Mouse (Mus musculus) stomach, postnatal 0 days (tissue): ENCODE data around the gene Zfp36l2. TPM values are rescaled to one million over a fixed set of nuclear protein-coding genes. Genes with fewer than 3 reads are reported as not detected.

Source experiments
- ATAC-seq: fragments of 200-750 bp; cut with Nextera tagmentation; 2 replicates; pipeline ENCODE4 v1.8.0; 2017; ENCODE audit not compliant: low FRiP score, low TSS enrichment
- DNase-seq: peaks from one replicate; pipeline ENCODE4 v3.0.0-alpha.2; 2016; ENCODE audit warnings: low spot score
- H3K27ac ChIP-seq: fragments of 300-500 bp; sonication (generic); replicated peaks from 2 replicates; pipeline ENCODE4 v1.5.1; 2014; ENCODE audit warnings: mild to moderate bottlenecking, control low read depth
- H3K27me3 ChIP-seq: fragments of 300-500 bp; sonication (generic); 2 replicates; pipeline ENCODE4 v1.6.1; 2014; ENCODE audit warnings: low read length; ENCODE audit not compliant: control insufficient read depth, insufficient read depth
- H3K36me3 ChIP-seq: fragments of 300-500 bp; sonication (generic); 2 replicates; pipeline ENCODE4 v1.6.1; 2014; ENCODE audit warnings: low read length, mixed read lengths; ENCODE audit not compliant: control insufficient read depth, insufficient read depth
- H3K4me1 ChIP-seq: fragments of 300-500 bp; sonication (generic); replicated peaks from 2 replicates; pipeline ENCODE4 v1.6.1; 2014; ENCODE audit warnings: antibody characterized with exemption; ENCODE audit not compliant: control insufficient read depth, insufficient read depth
- H3K4me2 ChIP-seq: fragments of 300-500 bp; sonication (generic); replicated peaks from 2 replicates; pipeline ENCODE4 v1.6.1; 2014; ENCODE audit warnings: low read depth, mild to moderate bottlenecking, control low read depth, moderate library complexity
- H3K4me3 ChIP-seq: fragments of 300-500 bp; sonication (generic); 2 replicates; pipeline ENCODE4 v1.5.1; 2014; ENCODE audit warnings: low read depth, low read length, control low read depth
- H3K9ac ChIP-seq: fragments of 300-500 bp; sonication (generic); 2 replicates; pipeline ENCODE4 v1.6.1; 2014; ENCODE audit warnings: mild to moderate bottlenecking, low read length, control low read depth, mixed read lengths
- H3K9me3 ChIP-seq: fragments of 300-500 bp; sonication (generic); 2 replicates; pipeline ENCODE4 v1.6.1; 2016; ENCODE audit warnings: low read length; ENCODE audit not compliant: control insufficient read depth
- CTCF ChIP-seq: IDR thresholded peaks from 2 replicates; pipeline ENCODE4 v1.5.1; 2016; ENCODE audit warnings: antibody characterized with exemption, low read depth, mild to moderate bottlenecking, moderate library complexity
- EP300 ChIP-seq: optimal IDR thresholded peaks from 2 replicates; pipeline ENCODE3; 2016; ENCODE audit warnings: antibody characterized with exemption
- WGBS: fragments of 180-500 bp; shearing (Covaris S2); extraction: QIAGEN DNeasy Blood & Tissue Kit; methylation state at CpG from one replicate; pipeline ENCODE4 v1.1.7; 2014; 5-methylcytosine and 5-hydroxymethylcytosine counted together
- polyA plus RNA-seq: library from polyadenylated mRNA; unstranded; fragments of >200 nt; fragmentation: Nextera tagmentation; extraction: Ambion mirVana; gene quantifications from 2 replicates; pipeline ENCODE4 v1.2.1, GENCODE M21; 2015

Gene Zfp36l2
- polyA plus RNA-seq, 1 experiment from 2014 or later, result 18.3 TPM

GRCm38 (mm10) chr17:84144762-84145599, 42.8 kb downstream of the Zfp36l2 start:
- no peak for TF ChIP-seq EP300
- TF ChIP-seq CTCF, result no peak
- WGBS, result 79% methylated on average over 5 of the region's 5 CpGs
- H3K9me3 ChIP-seq, result no peaks in the 10 kb centered on the region

GRCm38 (mm10) chr17:84144130-84144529, 43.6 kb downstream of the Zfp36l2 start:
- H3K36me3 ChIP-seq, result no peaks in the 10 kb centered on the region
- no peaks in the 10 kb centered on the region for H3K9me3 ChIP-seq
- no peaks in the 10 kb centered on the region for H3K27me3 ChIP-seq
- no peak overlapping the region for H3K4me3 ChIP-seq
- H3K9ac ChIP-seq, result no peak overlapping the region
- TF ChIP-seq EP300 (no peak), CTCF (no peak)
- 72% methylated on average over 3 of the region's 3 CpGs for WGBS
- H3K4me1 ChIP-seq, result peaks cover 23% of the 10 kb centered on the region
- ATAC-seq (no peak), DNase-seq (no peak)
- no peak overlapping the region for H3K4me2 ChIP-seq
- no peak overlapping the region for H3K27ac ChIP-seq

More at GRCm38 (mm10) chr17:84144762-84145599, 42.8 kb downstream of the Zfp36l2 start:
- DNase-seq (no peak), ATAC-seq (no peak)
- Histone ChIP-seq H3K27me3 (no peaks in the 10 kb centered on the region), H3K27ac (0 out of 2 replicates have a peak overlapping the region, but pooled peaks have one; percentile 63), H3K4me2 (no peak overlapping the region), H3K4me1 (peaks cover 25% of the 10 kb centered on the region), H3K9ac (no peak overlapping the region), H3K4me3 (no peak overlapping the region), H3K36me3 (no peaks in the 10 kb centered on the region)

GRCm38 (mm10) chr17:84143219-84143844, 44.4 kb downstream of the Zfp36l2 start:
- H3K27ac ChIP-seq, result no peak overlapping the region
- WGBS, result 50% methylated on average over 12 of the region's 12 CpGs
- H3K36me3 ChIP-seq, result no peaks in the 10 kb centered on the region
- no peaks in the 10 kb centered on the region for H3K9me3 ChIP-seq
- no peak overlapping the region for H3K4me2 ChIP-seq
- no peak overlapping the region for H3K9ac ChIP-seq
- H3K27me3 ChIP-seq, result no peaks in the 10 kb centered on the region
- no peak for DNase-seq
- TF ChIP-seq EP300 (no peak), CTCF (no peak)
- peaks cover 17% of the 10 kb centered on the region for H3K4me1 ChIP-seq
- ATAC-seq, result no peak
- H3K4me3 ChIP-seq, result no peak overlapping the region

GRCm38 (mm10) chr17:84141691-84142090, 46.1 kb downstream of the Zfp36l2 start:
- no peak for DNase-seq
- WGBS, result 69% methylated on average over 6 of the region's 6 CpGs
- ATAC-seq, result no peak
- Histone ChIP-seq H3K9ac (no peak overlapping the region), H3K27ac (peak overlapping the region; percentile 77), H3K9me3 (no peaks in the 10 kb centered on the region), H3K4me1 (peaks cover 14% of the 10 kb centered on the region), H3K4me2 (no peak overlapping the region), H3K27me3 (no peaks in the 10 kb centered on the region), H3K36me3 (no peaks in the 10 kb centered on the region), H3K4me3 (no peak overlapping the region)
- no peak for TF ChIP-seq EP300
- no peak for TF ChIP-seq CTCF

GRCm38 (mm10) chr17:84140822-84141507, 46.8 kb downstream of the Zfp36l2 start:
- ATAC-seq, result peak; percentile 50
- H3K4me1 ChIP-seq, result peaks cover 14% of the 10 kb centered on the region
- WGBS, result 38% methylated on average over 10 of the region's 10 CpGs
- H3K9me3 ChIP-seq, result no peaks in the 10 kb centered on the region
- no peak overlapping the region for H3K4me3 ChIP-seq
- H3K27me3 ChIP-seq, result no peaks in the 10 kb centered on the region
- TF ChIP-seq CTCF (no peak), EP300 (no peak)
- no peak overlapping the region for H3K9ac ChIP-seq
- H3K27ac ChIP-seq, result peak overlapping the region; percentile 77
- H3K4me2 ChIP-seq, result no peak overlapping the region
- no peaks in the 10 kb centered on the region for H3K36me3 ChIP-seq
- DNase-seq, result peak; percentile 68
